Mouse (Mus musculus) right cerebral cortex, adult 2 months (tissue): ENCODE measurements at regions not wholly inside any gene's neighbourhood (a gene's known extent, or its start where the extent isn't known, plus 50 kb on each side); places are given as distances from the start of the nearest gene placed in this dataset.
"Not testable (repeated sequence)": the region's sequence is repeated elsewhere in the genome, so short reads cannot be mapped to it uniquely, and the experiment has no call there.

Experiments used
- DNase-seq, 2 experiments: peaks; one replicate each; pipeline ENCODE4 v3.0.0; 2021 to 2022; ENCODE audit warnings: low spot score in 2 of 2

- no peak for DNase-seq
These were observed 748.0 kb upstream of the Epha7 start for GRCm38 (mm10) chr4:28064935-28065334.

- no peak for DNase-seq
These were observed 747.1 kb upstream of the Epha7 start for GRCm38 (mm10) chr4:28065828-28066227.

- no peak for DNase-seq
These were observed 733.9 kb upstream of the Epha7 start for GRCm38 (mm10) chr4:28079030-28079429.

- no peak for DNase-seq
These were observed 720.1 kb upstream of the Epha7 start for GRCm38 (mm10) chr4:28092854-28093253.

GRCm38 (mm10) chr4:28143165-28143564 is 669.8 kb upstream of the Epha7 start:
- DNase-seq, result peak; percentile 3 to 25

GRCm38 (mm10) chr4:28155116-28155515 is 657.8 kb upstream of the Epha7 start:
- DNase-seq, result no peak

GRCm38 (mm10) chr4:28176771-28177170 is 636.2 kb upstream of the Epha7 start:
- DNase-seq, result no peak

- DNase-seq, result no peak
These were observed 622.1 kb upstream of the Epha7 start for GRCm38 (mm10) chr4:28190861-28191260.

GRCm38 (mm10) chr4:28227594-28228208 is 585.2 kb upstream of the Epha7 start:
- DNase-seq, result no peak

- DNase-seq, result not testable (repeated sequence)
These were observed 577.4 kb upstream of the Epha7 start for GRCm38 (mm10) chr4:28235516-28235915.

GRCm38 (mm10) chr4:28242272-28242671 is 570.7 kb upstream of the Epha7 start:
- DNase-seq, result no peak
